In genomic region chrX:12673054-12673775, GRCm38 (mm10) we compare ENCODE assay signal across 7 mouse cellular contexts. TPM values are rescaled to one million over a fixed set of nuclear protein-coding genes. Genes with fewer than 3 reads are reported as not detected.
A peak's percentile ranks its signal among the peaks of the same experiment; 100 is the strongest.
DNase-seq lines count a peak whose midpoint lies in the region; ATAC-seq lines count a peak whose summit lies in the region.

Gene 1810030O07Rik (minus strand): TSS chrX:12673668.

- H3K4me1 ChIP-seq in embryonic facial prominence, embryonic 12.5 days: no peaks in the 10 kb centered on the region
- H3K4me1 ChIP-seq in limb, embryonic 11.5 days (ENCODE audit: control insufficient read depth, insufficient read depth, low read length): no peaks in the 10 kb centered on the region
- H3K4me1 ChIP-seq in midbrain, embryonic 14.5 days (ENCODE audit: control insufficient read depth, insufficient read depth, low read length): no peaks in the 10 kb centered on the region

- H3K4me3 ChIP-seq in embryonic facial prominence, embryonic 12.5 days: peak within 1 kb of the TSS; percentile 66
- peak within 1 kb of the TSS; percentile 69 for H3K4me3 ChIP-seq in limb, embryonic 11.5 days (ENCODE audit: low read depth, low read length)
- H3K4me3 ChIP-seq in midbrain, embryonic 14.5 days (replicated peaks; ENCODE audit: low read depth, low read length): peak within 1 kb of the TSS; percentile 57

- 11% methylated on average over 42 of the region's 42 CpGs for WGBS in embryonic facial prominence, embryonic 12.5 days
- 14% methylated on average over 41 of the region's 42 CpGs for WGBS in limb, embryonic 11.5 days
- 13% methylated on average over 42 of the region's 42 CpGs for WGBS in midbrain, embryonic 14.5 days

- peak within 1 kb of the TSS; percentile 77 for H3K27ac ChIP-seq in embryonic facial prominence, embryonic 12.5 days
- H3K27ac ChIP-seq in limb, embryonic 11.5 days (replicated peaks; ENCODE audit: low read depth, low read length): no peak within 1 kb of the TSS
- peak within 1 kb of the TSS; percentile 81 for H3K27ac ChIP-seq in midbrain, embryonic 14.5 days (replicated peaks; ENCODE audit: low read depth, low read length)

- peak; percentile 85 for DNase-seq in adrenal gland, postnatal 25 days
- peak; percentile 99 for DNase-seq in heart, adult 11 months
- DNase-seq in kidney, adult 18-20 months: peak; percentile 86
- peak; percentile 83 for DNase-seq in limb, embryonic 11.5 days (ENCODE audit: low spot score)
- DNase-seq in midbrain, embryonic 14.5 days: peak; percentile 93
- DNase-seq in spleen, adult 18-20 months: peak; percentile 70 to 79

- peak; percentile 100 for ATAC-seq in embryonic facial prominence, embryonic 12.5 days (ENCODE audit: insufficient number of reproducible peaks, insufficient read depth, low FRiP score, low TSS enrichment)
- ATAC-seq in limb, embryonic 11.5 days (ENCODE audit: insufficient number of reproducible peaks, low FRiP score, low TSS enrichment, low read depth): peak; percentile 98
- peak; percentile 99 for ATAC-seq in midbrain, embryonic 14.5 days (ENCODE audit: low FRiP score, low TSS enrichment)

- H3K9ac ChIP-seq in embryonic facial prominence, embryonic 12.5 days: peak within 1 kb of the TSS; percentile 71
- H3K9ac ChIP-seq in limb, embryonic 11.5 days (ENCODE audit: low read length): peak within 1 kb of the TSS; percentile 59
- peak within 1 kb of the TSS; percentile 72 for H3K9ac ChIP-seq in midbrain, embryonic 14.5 days (replicated peaks; ENCODE audit: low read length)

- peak within 1 kb of the TSS; percentile 48 for H3K4me2 ChIP-seq in embryonic facial prominence, embryonic 12.5 days (replicated peaks)
- H3K4me2 ChIP-seq in limb, embryonic 11.5 days (ENCODE audit: low read depth, severe bottlenecking): peak within 1 kb of the TSS; percentile 38
- H3K4me2 ChIP-seq in midbrain, embryonic 14.5 days (ENCODE audit: low read length): peak within 1 kb of the TSS; percentile 55

- no peaks in the 10 kb centered on the region for H3K9me3 ChIP-seq in embryonic facial prominence, embryonic 12.5 days
- no peaks in the 10 kb centered on the region for H3K9me3 ChIP-seq in limb, embryonic 11.5 days (ENCODE audit: control insufficient read depth, low read length)
- no peaks in the 10 kb centered on the region for H3K9me3 ChIP-seq in midbrain, embryonic 14.5 days (ENCODE audit: control insufficient read depth, low read length)

- H3K36me3 ChIP-seq in embryonic facial prominence, embryonic 12.5 days: peaks cover 4% of the 10 kb centered on the region; the same call in 1 of the 2 replicates
- no peaks in the 10 kb centered on the region for H3K36me3 ChIP-seq in limb, embryonic 11.5 days (ENCODE audit: control insufficient read depth, insufficient read depth, low read length)
- peaks cover 8% of the 10 kb centered on the region; the same call in 1 of the 2 replicates for H3K36me3 ChIP-seq in midbrain, embryonic 14.5 days (ENCODE audit: control insufficient read depth, insufficient read depth, low read length)

- H3K27me3 ChIP-seq in embryonic facial prominence, embryonic 12.5 days: peaks cover 11% of the 10 kb centered on the region; the same call in 1 of the 2 replicates
- peaks cover 2% of the 10 kb centered on the region; the same call in 1 of the 2 replicates for H3K27me3 ChIP-seq in limb, embryonic 11.5 days (ENCODE audit: control insufficient read depth, insufficient read depth, low read length)
- no peaks in the 10 kb centered on the region for H3K27me3 ChIP-seq in midbrain, embryonic 14.5 days (ENCODE audit: control insufficient read depth, insufficient read depth, low read length)

RNA-seq across cellular contexts. Expression of gene 1810030O07Rik, which starts in this region (rescaled TPM):
- total RNA-seq in adrenal gland, postnatal 25 days (2021): 17.4 and 23.7 TPM in 2 replicates
- 36.5 and 40.4 TPM in 2 replicates for polyA plus RNA-seq in embryonic facial prominence, embryonic 12.5 days (2016; fragmentation: Nextera tagmentation; extraction: Ambion mirVana)
- 40.4 and 40.7 TPM in 2 replicates for polyA plus RNA-seq in limb, embryonic 11.5 days (2014; fragmentation: Nextera tagmentation; extraction: Ambion mirVana)
- 26.5 and 31.4 TPM in 2 replicates for polyA plus RNA-seq in midbrain, embryonic 14.5 days (2014; fragmentation: Nextera tagmentation; extraction: Ambion mirVana)
